Mouse (Mus musculus) hindbrain, embryonic 16.5 days (tissue): ENCODE data around the gene Olfr437. TPM values are rescaled to one million over a fixed set of nuclear protein-coding genes. Genes with fewer than 3 reads are reported as not detected.
"Not testable (repeated sequence)": the region's sequence is repeated elsewhere in the genome, so short reads cannot be mapped to it uniquely, and the experiment has no call there.

Experiments used
- ATAC-seq: fragments of 200-750 bp; cut with Nextera tagmentation; 2 replicates; pipeline ENCODE4 v1.8.0; 2017; ENCODE audit warnings: moderate TSS enrichment, moderate library complexity
- H3K27ac ChIP-seq: fragments of 300-500 bp; sonication (generic); 2 replicates; pipeline ENCODE4 v1.5.1; 2014; ENCODE audit warnings: low read depth, mild to moderate bottlenecking, control low read depth, low read length, moderate library complexity
- H3K27me3 ChIP-seq: fragments of 300-500 bp; sonication (generic); replicated peaks from 2 replicates; pipeline ENCODE4 v1.6.1; 2014; ENCODE audit warnings: low read length; ENCODE audit not compliant: control insufficient read depth, insufficient read depth
- H3K36me3 ChIP-seq: fragments of 300-500 bp; sonication (generic); 2 replicates; pipeline ENCODE4 v1.6.1; 2014; ENCODE audit warnings: mild to moderate bottlenecking, low read length, moderate library complexity, mixed read lengths; ENCODE audit not compliant: control insufficient read depth, insufficient read depth
- H3K4me1 ChIP-seq: fragments of 300-500 bp; sonication (generic); 2 replicates; pipeline ENCODE4 v1.6.1; 2014; ENCODE audit warnings: low read depth, low read length; ENCODE audit not compliant: control insufficient read depth, insufficient read depth
- H3K4me2 ChIP-seq: fragments of 300-500 bp; sonication (generic); 2 replicates; pipeline ENCODE4 v1.6.1; 2014; ENCODE audit warnings: mild to moderate bottlenecking, low read length, control low read depth, moderate library complexity
- H3K4me3 ChIP-seq: fragments of 300-500 bp; sonication (generic); 2 replicates; pipeline ENCODE4 v1.5.1; 2014; ENCODE audit warnings: mild to moderate bottlenecking, low read length, control low read depth, moderate library complexity
- H3K9ac ChIP-seq: fragments of 300-500 bp; sonication (generic); 2 replicates; pipeline ENCODE4 v1.6.1; 2014; ENCODE audit warnings: low read depth, mild to moderate bottlenecking, control low read depth, low read length, moderate library complexity
- H3K9me3 ChIP-seq: fragments of 300-500 bp; sonication (generic); 2 replicates; pipeline ENCODE4 v1.6.1; 2014; ENCODE audit warnings: mild to moderate bottlenecking, low read length, moderate library complexity; ENCODE audit not compliant: control insufficient read depth
- WGBS: fragments of 180-500 bp; shearing (Covaris S2); extraction: QIAGEN DNeasy Blood & Tissue Kit; methylation state at CpG from one replicate; pipeline ENCODE4 v1.1.7; 2014; 5-methylcytosine and 5-hydroxymethylcytosine counted together
- polyA plus RNA-seq: library from polyadenylated mRNA; unstranded; fragments of >200 nt; fragmentation: Nextera tagmentation; extraction: Ambion mirVana; gene quantifications from 2 replicates; pipeline ENCODE4 v1.2.1, GENCODE M21; 2015

Gene Olfr437
- polyA plus RNA-seq, 1 experiment from 2014 or later, result not detected

GRCm38 (mm10) chr6:43198094-43198493, 35.0 kb downstream of the Olfr437 start:
- H3K27me3 ChIP-seq, result no peaks in the 10 kb centered on the region
- no peaks in the 10 kb centered on the region for H3K4me1 ChIP-seq
- no peak overlapping the region for H3K4me3 ChIP-seq
- ATAC-seq, result no peak
- no peaks in the 10 kb centered on the region for H3K9me3 ChIP-seq
- no peak overlapping the region for H3K27ac ChIP-seq
- H3K9ac ChIP-seq, result no peak overlapping the region
- H3K4me2 ChIP-seq, result no peak overlapping the region
- 88% methylated on average over 3 of the region's 3 CpGs for WGBS
- no peaks in the 10 kb centered on the region for H3K36me3 ChIP-seq

GRCm38 (mm10) chr6:43202786-43203185, 39.7 kb downstream of the Olfr437 start:
- Histone ChIP-seq H3K9me3 (no peaks in the 10 kb centered on the region), H3K4me3 (no peak overlapping the region), H3K4me1 (no peaks in the 10 kb centered on the region), H3K36me3 (no peaks in the 10 kb centered on the region), H3K4me2 (no peak overlapping the region), H3K27ac (no peak overlapping the region), H3K27me3 (no peaks in the 10 kb centered on the region), H3K9ac (no peak overlapping the region)
- no peak for ATAC-seq

- no peak overlapping the region for H3K4me2 ChIP-seq
- H3K9ac ChIP-seq, result no peak overlapping the region
- no peak overlapping the region for H3K4me3 ChIP-seq
- no peaks in the 10 kb centered on the region for H3K36me3 ChIP-seq
- H3K27me3 ChIP-seq, result no peaks in the 10 kb centered on the region
- no peak overlapping the region for H3K27ac ChIP-seq
- 36% methylated on average over 2 of the region's 2 CpGs for WGBS
- H3K4me1 ChIP-seq, result no peaks in the 10 kb centered on the region
- no peak for ATAC-seq
- H3K9me3 ChIP-seq, result no peaks in the 10 kb centered on the region
Measured at GRCm38 (mm10) chr6:43205355-43205754, 42.3 kb downstream of the Olfr437 start.

- not testable (repeated sequence) for H3K4me3 ChIP-seq, H3K9me3 ChIP-seq, H3K27me3 ChIP-seq, H3K27ac ChIP-seq, H3K4me2 ChIP-seq, H3K4me1 ChIP-seq, ATAC-seq, H3K36me3 ChIP-seq, H3K9ac ChIP-seq
Measured at GRCm38 (mm10) chr6:43212873-43213272, 49.8 kb downstream of the Olfr437 start, which contains the start of gene Olfr434. Gene Olfr434, plus strand, starts transcription at chr6:43213021.

Other genes with a start within 250 kb of the Olfr437 start
- gene Olfr446, start 241.9 kb upstream of the Olfr437 start, polyA plus RNA-seq, result not detected in 2 replicates
- gene Olfr444, start 214.2 kb upstream of the Olfr437 start, polyA plus RNA-seq, result not detected in 2 replicates
- not detected in 2 replicates for gene Olfr441, start 56.9 kb upstream of the Olfr437 start, polyA plus RNA-seq
- not detected in 2 replicates for gene Olfr237-ps1, start 16.7 kb upstream of the Olfr437 start, polyA plus RNA-seq
- not detected in 2 replicates for gene Olfr13, start 8.9 kb downstream of the Olfr437 start, polyA plus RNA-seq
- not detected in 2 replicates for gene Olfr435, start 33.9 kb downstream of the Olfr437 start, polyA plus RNA-seq
- not detected in 2 replicates for gene Olfr434, start 49.7 kb downstream of the Olfr437 start, polyA plus RNA-seq
- gene Olfr47, start 68.2 kb downstream of the Olfr437 start, polyA plus RNA-seq, result not detected in 2 replicates
- gene Arhgef5, start 102.3 kb downstream of the Olfr437 start, polyA plus RNA-seq, result 2.0 and 3.2 TPM in 2 replicates
- gene Nobox, start 146.3 kb downstream of the Olfr437 start, polyA plus RNA-seq, result not detected in 2 replicates